Mouse (Mus musculus) kidney, adult 11 months (tissue): ENCODE data around the gene Tex14.
A peak's percentile ranks its signal among the peaks of the same experiment; 100 is the strongest.
"Not testable (repeated sequence)": the region's sequence is repeated elsewhere in the genome, so short reads cannot be mapped to it uniquely, and the experiment has no call there.

Experiments
- DNase-seq: peaks from one replicate; pipeline ENCODE4 v3.0.0; 2022

Tex14 gene

GRCm38 (mm10) chr11:87448476-87449199 lies 43.8 kb downstream of the Tex14 start:
- DNase-seq: peak; percentile 67

- no peak for DNase-seq
Measured at GRCm38 (mm10) chr11:87449200-87449547, 44.3 kb downstream of the Tex14 start.

- DNase-seq: not testable (repeated sequence)
Measured at GRCm38 (mm10) chr11:87449847-87450246, 45.0 kb downstream of the Tex14 start.

- DNase-seq: not testable (repeated sequence)
Measured at GRCm38 (mm10) chr11:87452779-87453178, 47.9 kb downstream of the Tex14 start.

GRCm38 (mm10) chr11:87453216-87454034 lies 48.6 kb downstream of the Tex14 start:
- peak; percentile 74 for DNase-seq

- no peak for DNase-seq
Measured at GRCm38 (mm10) chr11:87454035-87454690, 49.3 kb downstream of the Tex14 start.

- DNase-seq: no peak
Measured at GRCm38 (mm10) chr11:87455573-87455972, 50.7 kb downstream of the Tex14 start.

GRCm38 (mm10) chr11:87455984-87456383 lies 51.1 kb downstream of the Tex14 start:
- no peak for DNase-seq

GRCm38 (mm10) chr11:87460566-87460965 lies 55.7 kb downstream of the Tex14 start:
- no peak for DNase-seq

GRCm38 (mm10) chr11:87461780-87462460 lies 57.1 kb downstream of the Tex14 start:
- peak; percentile 90 for DNase-seq

- peak; percentile 72 for DNase-seq
Measured at GRCm38 (mm10) chr11:87462461-87463242, 57.8 kb downstream of the Tex14 start.

- no peak for DNase-seq
Measured at GRCm38 (mm10) chr11:87463243-87463540, 58.3 kb downstream of the Tex14 start.

- DNase-seq: not testable (repeated sequence)
Measured at GRCm38 (mm10) chr11:87463792-87464430, 59.0 kb downstream of the Tex14 start.

- no peak for DNase-seq
Measured at GRCm38 (mm10) chr11:87465990-87466593, 61.2 kb downstream of the Tex14 start.

GRCm38 (mm10) chr11:87467491-87468277 lies 62.8 kb downstream of the Tex14 start:
- DNase-seq: no peak

GRCm38 (mm10) chr11:87468278-87468655 lies 63.4 kb downstream of the Tex14 start:
- DNase-seq: no peak

GRCm38 (mm10) chr11:87468706-87469315 lies 63.9 kb downstream of the Tex14 start:
- DNase-seq: no peak

- peak; percentile 76 for DNase-seq
Measured at GRCm38 (mm10) chr11:87470807-87471698, 66.2 kb downstream of the Tex14 start.

- not testable (repeated sequence) for DNase-seq
Measured at GRCm38 (mm10) chr11:87471699-87471997, 66.8 kb downstream of the Tex14 start.
